Mouse (Mus musculus) gastrocnemius, adult 2 months (tissue): ENCODE measurements around the gene Bloc1s3. TPM values are rescaled to one million over a fixed set of nuclear protein-coding genes. Genes with fewer than 3 reads are reported as not detected.
A peak's percentile ranks its signal among the peaks of the same experiment; 100 is the strongest.

ENCODE experiments used
- DNase-seq: peaks from one replicate; pipeline ENCODE4 v3.0.0; 2022
- H3K27ac ChIP-seq: fragments of 200-600 bp; 2 replicates; pipeline ENCODE4 v1.8.1; 2022; ENCODE audit warnings: mild to moderate bottlenecking
- H3K4me3 ChIP-seq: fragments of 200-600 bp; 2 replicates; pipeline ENCODE4 v1.8.1; 2022; ENCODE audit warnings: mild to moderate bottlenecking, moderate library complexity
- CTCF ChIP-seq: fragments of 200-600 bp; IDR thresholded peaks from 2 replicates; pipeline ENCODE4 v1.8.1; 2022; ENCODE audit warnings: antibody characterized with exemption, mild to moderate bottlenecking, moderate library complexity
- intact Hi-C: fragments of 180-260 bp; cut with DNase I; formaldehyde crosslinking; loops from one replicate; pipeline ENCODE4 v1.15.1; 2025
- total RNA-seq, 2 experiments: library from RNA; stranded (reverse); gene quantifications; 2 replicates each; pipeline ENCODE4 v1.2.3; 2021

Bloc1s3 gene
- total RNA-seq, 2 experiments from 2014 or later = 1.7 to 2.1 TPM

DNA sequence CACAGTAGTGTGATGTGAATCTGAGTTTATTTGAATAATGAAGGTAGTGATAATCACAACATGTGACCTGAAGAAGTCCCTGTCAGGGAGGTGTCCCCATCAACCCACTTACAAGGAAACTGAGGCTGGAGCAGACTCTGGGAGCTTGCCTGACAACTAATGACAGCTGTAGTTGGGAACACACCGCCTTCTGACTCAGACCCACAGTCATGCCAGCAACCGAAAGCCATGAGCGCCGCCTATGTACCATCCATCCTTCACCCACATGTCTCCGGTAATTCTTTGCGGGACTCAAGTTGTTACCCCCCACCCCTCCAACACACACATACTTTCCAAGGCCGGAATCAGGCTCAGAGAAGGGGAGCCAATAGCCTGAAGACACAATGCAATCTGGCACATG lies 51.5 kb downstream of the Bloc1s3 start:
- no peak overlapping the region for H3K27ac ChIP-seq
- DNase-seq = no peak
- intact Hi-C loops = loop anchor here (5.0 kb wide), 2 partner anchors 49 to 116 kb away; no protein-coding TSS in a partner anchor
- TF ChIP-seq CTCF = no peak
- peak overlapping the region; percentile 97 for H3K4me3 ChIP-seq

DNA sequence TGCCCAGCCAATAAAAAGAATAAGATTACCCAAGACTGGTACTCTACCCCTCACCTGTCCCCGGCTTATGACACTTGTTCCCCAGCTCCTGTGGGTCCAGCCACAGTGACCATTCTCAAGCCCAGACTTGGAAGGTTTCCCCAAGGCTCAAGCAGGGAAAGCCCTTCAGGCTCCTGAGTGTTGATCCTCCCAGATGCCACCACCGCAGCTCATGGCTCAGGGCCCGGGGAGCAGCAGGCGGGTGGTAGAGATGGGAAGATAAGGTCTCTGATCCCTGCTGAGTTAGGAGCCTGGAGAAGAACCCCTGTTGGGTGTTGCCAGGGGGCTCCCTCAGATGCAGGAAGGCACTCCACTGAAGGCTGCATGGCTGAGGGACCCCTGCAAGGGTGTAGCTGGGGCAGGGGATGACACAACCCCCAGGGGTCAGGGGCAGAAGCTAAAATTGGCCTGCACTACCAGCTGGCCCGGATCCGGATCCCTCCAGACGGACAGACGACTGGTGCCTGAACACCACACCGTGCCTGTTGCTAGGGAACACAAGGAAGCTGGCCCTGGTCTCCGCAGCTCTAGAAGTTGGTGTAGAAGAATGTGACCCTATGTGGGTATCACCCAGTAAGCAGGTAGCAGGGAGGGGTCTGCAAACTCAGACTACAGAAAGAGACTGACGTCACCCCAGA lies 52.2 kb downstream of the Bloc1s3 start:
- no peak overlapping the region for H3K27ac ChIP-seq
- H3K4me3 ChIP-seq = peak overlapping the region; percentile 15; the same call in 1 of the 2 replicates
- TF ChIP-seq CTCF = no peak
- intact Hi-C loops = loop anchor here (5.0 kb wide), 2 partner anchors 49 to 116 kb away; no protein-coding TSS in a partner anchor
- no peak for DNase-seq

DNA sequence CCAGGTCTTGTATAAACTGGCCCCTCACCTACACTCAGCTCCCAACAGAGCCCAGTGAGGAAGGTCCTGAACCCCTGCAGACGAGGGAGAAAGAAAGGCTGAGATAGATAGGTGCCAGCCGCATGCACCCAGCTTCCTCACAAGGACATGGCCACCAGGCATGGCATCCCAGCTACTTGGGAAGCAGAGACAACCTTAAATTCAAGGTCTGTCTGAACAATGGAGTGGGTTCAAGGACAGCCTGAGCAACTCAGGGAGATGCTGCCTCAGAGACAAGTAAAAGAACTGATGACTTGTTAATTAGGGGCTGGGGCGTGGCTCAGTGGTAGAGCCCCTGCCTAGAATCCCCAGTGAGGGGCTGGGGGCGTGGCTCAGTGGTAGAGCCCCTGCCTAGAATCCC lies 53.0 kb downstream of the Bloc1s3 start:
- Histone ChIP-seq H3K27ac (no peak overlapping the region), H3K4me3 (no peak overlapping the region)
- no peak for DNase-seq
- intact Hi-C loops = loop anchor here (5.0 kb wide), 2 partner anchors 48 to 117 kb away; no protein-coding TSS in a partner anchor
- TF ChIP-seq CTCF = no peak

Other genes with a start within 250 kb of the Bloc1s3 start
- gene Vasp, start 236.6 kb downstream of the Bloc1s3 start, total RNA-seq = 10 to 100 TPM; 13.6 to 17.3 TPM
- under 1 TPM in 1 of 2 experiments, not detected in 1; 0.74 TPM for gene Ppm1n, start 228.3 kb downstream of the Bloc1s3 start, total RNA-seq
- gene Rtn2, start 225.7 kb downstream of the Bloc1s3 start, total RNA-seq = 1,000 to 10,000 TPM in 1 of 2 experiments, 100 to 1,000 TPM in 1; 987 to 1,150 TPM
- gene Fosb, start 198.3 kb downstream of the Bloc1s3 start, total RNA-seq = under 1 TPM; 0.22 to 0.59 TPM
- 10 to 100 TPM; 28.1 to 30.4 TPM for gene Ercc1, start 163.6 kb downstream of the Bloc1s3 start, total RNA-seq
- 10 to 100 TPM; 11.4 to 11.5 TPM for gene Cd3eap, start 148.9 kb downstream of the Bloc1s3 start, total RNA-seq
- 1 to 10 TPM; 2.1 to 4.9 TPM for gene Ppp1r13l, start 148.6 kb downstream of the Bloc1s3 start, total RNA-seq
- gene Ercc2, start 126.4 kb downstream of the Bloc1s3 start, total RNA-seq = 10 to 100 TPM in 1 of 2 experiments, 1 to 10 TPM in 1; 8.5 to 10.7 TPM
- under 1 TPM; 0.18 to 0.39 TPM for gene Klc3, start 104.3 kb downstream of the Bloc1s3 start, total RNA-seq
- gene Ckm, start 103.6 kb downstream of the Bloc1s3 start, total RNA-seq = over 10,000 TPM; 32,173 to 47,719 TPM
- gene Mark4, start 49.5 kb downstream of the Bloc1s3 start, total RNA-seq = 10 to 100 TPM; 17.1 to 17.9 TPM
- under 1 TPM; 0.41 to 0.73 TPM for gene Exoc3l2, start 45.0 kb downstream of the Bloc1s3 start, total RNA-seq
- 1 to 10 TPM; 6.2 to 9.9 TPM for gene Trappc6a, start within 50 bp of the Bloc1s3 start, total RNA-seq
- gene Nkpd1, start 9.5 kb upstream of the Bloc1s3 start, total RNA-seq = not detected
- gene Ppp1r37, start 54.7 kb upstream of the Bloc1s3 start, total RNA-seq = 10 to 100 TPM; 48.4 to 49.1 TPM
- under 1 TPM; 0.45 to 0.51 TPM for gene Zfp296, start 68.9 kb upstream of the Bloc1s3 start, total RNA-seq
- gene Gemin7, start 69.2 kb upstream of the Bloc1s3 start, total RNA-seq = 10 to 100 TPM; 73.4 to 74.2 TPM
- gene Clasrp, start 96.1 kb upstream of the Bloc1s3 start, total RNA-seq = 10 to 100 TPM; 13.7 to 15.1 TPM
- 1 to 10 TPM; 5.1 to 7.9 TPM for gene Relb, start 121.1 kb upstream of the Bloc1s3 start, total RNA-seq
- gene Clptm1, start 156.7 kb upstream of the Bloc1s3 start, total RNA-seq = 10 to 100 TPM; 46.6 TPM
- not detected for gene Apoc2, start 169.6 kb upstream of the Bloc1s3 start, total RNA-seq
- gene Gm44805, start 173.1 kb upstream of the Bloc1s3 start, total RNA-seq = not detected
- not detected for gene Apoc4, start 173.1 kb upstream of the Bloc1s3 start, total RNA-seq
- gene Apoc1, start 184.3 kb upstream of the Bloc1s3 start, total RNA-seq = 1 to 10 TPM in 1 of 2 experiments, under 1 TPM in 1; 0.64 to 1.1 TPM
- 10 to 100 TPM; 38.0 to 61.8 TPM for gene Apoe, start 190.8 kb upstream of the Bloc1s3 start, total RNA-seq
- 10 to 100 TPM; 41.0 to 52.4 TPM for gene Tomm40, start 207.1 kb upstream of the Bloc1s3 start, total RNA-seq
- gene Nectin2, start 242.1 kb upstream of the Bloc1s3 start, total RNA-seq = 1 to 10 TPM; 1.4 to 1.5 TPM